Mouse (Mus musculus): Measurements from ENCODE around the gene 3110009E18Rik.

GRCm38 (mm10) chr1:120174991-120175390, 54.0 kb downstream of the 3110009E18Rik start:
- no peak for TF ChIP-seq CTCF (IDR thresholded peaks at IDR 0.05; ENCODE audit: low read depth)
- TF ChIP-seq EP300 (IDR thresholded peaks at IDR 0.05; ENCODE audit: low read depth), result no peak

Data from liver, embryonic 14.5 days (tissue).